8 mouse cellular contexts compared by ENCODE assay signal in the genomic region with DNA sequence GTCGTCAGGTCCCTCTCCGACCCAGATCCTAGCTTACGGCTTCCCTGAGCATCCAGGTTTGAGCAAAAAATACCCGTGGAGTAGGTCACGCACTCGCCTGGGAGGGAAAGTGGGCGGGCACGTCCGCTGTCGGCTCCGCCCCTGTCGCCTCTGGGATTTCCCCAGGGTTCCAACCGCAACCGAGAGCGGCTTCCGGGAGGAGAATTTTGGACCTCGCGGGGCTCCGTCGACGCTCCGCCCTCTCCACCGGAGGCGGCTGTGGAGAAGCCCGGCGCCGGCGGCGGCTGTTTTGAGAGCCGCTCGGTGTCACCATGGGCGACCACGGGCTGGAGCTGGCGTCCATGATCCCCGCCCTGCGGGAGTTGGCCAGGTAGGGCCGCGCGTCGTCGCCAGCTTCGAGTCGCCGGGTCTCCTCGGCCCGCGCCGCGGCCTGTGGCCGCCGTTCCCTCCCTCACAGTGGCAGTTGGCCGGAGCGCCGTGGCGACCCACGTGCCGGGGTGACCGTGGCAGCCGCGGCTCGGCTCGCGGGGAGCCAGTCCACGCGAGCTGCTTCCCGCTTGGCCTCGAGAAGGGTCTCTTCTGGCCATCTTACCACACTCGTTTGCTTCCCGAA. TPM values are rescaled to one million over a fixed set of nuclear protein-coding genes. Genes with fewer than 3 reads are reported as not detected.
DNase-seq lines count a peak whose midpoint lies in the region; ATAC-seq and TF ChIP-seq lines count a peak whose summit lies in the region.

Atr (plus strand) TSS at position 184 of the 613 bp plus-strand sequence.

- peaks cover 2% of the 10 kb centered on the region; the same call in 1 of the 2 replicates for H3K36me3 ChIP-seq in embryonic facial prominence, embryonic 14.5 days (ENCODE audit: control insufficient read depth, insufficient read depth, low read length)
- H3K36me3 ChIP-seq in limb, embryonic 14.5 days (ENCODE audit: control insufficient read depth, insufficient read depth, low read length), result no peaks in the 10 kb centered on the region
- no peaks in the 10 kb centered on the region for H3K36me3 ChIP-seq in midbrain, postnatal 0 days (ENCODE audit: insufficient read depth, low read length)

- H3K4me2 ChIP-seq in embryonic facial prominence, embryonic 14.5 days (ENCODE audit: low read depth, low read length), result peak within 1 kb of the TSS; percentile 68
- peak within 1 kb of the TSS; percentile 84 for H3K4me2 ChIP-seq in limb, embryonic 14.5 days (replicated peaks; ENCODE audit: low read depth, low read length, severe bottlenecking)
- H3K4me2 ChIP-seq in midbrain, postnatal 0 days (ENCODE audit: low read depth, low read length, poor library complexity, severe bottlenecking), result peak within 1 kb of the TSS; percentile 96

- no peak for TF ChIP-seq CTCF in midbrain, postnatal 0 days (IDR thresholded peaks at IDR 0.05)

- TF ChIP-seq POLR2A in limb, embryonic 14.5 days (IDR thresholded peaks at IDR 0.05; ENCODE audit: borderline replicate concordance, extremely low read depth, insufficient read depth, insufficient read length), result no peak

- H3K4me3 ChIP-seq in embryonic facial prominence, embryonic 14.5 days (ENCODE audit: low read depth, low read length), result peak within 1 kb of the TSS; percentile 89
- peak within 1 kb of the TSS; percentile 91 for H3K4me3 ChIP-seq in limb, embryonic 14.5 days (replicated peaks; ENCODE audit: low read length)
- peak within 1 kb of the TSS; percentile 94 for H3K4me3 ChIP-seq in midbrain, postnatal 0 days (ENCODE audit: low read depth, low read length)

- WGBS in embryonic facial prominence, embryonic 14.5 days, result under 1% methylated on average over 26 of the region's 69 CpGs
- under 1% methylated on average over 59 of the region's 69 CpGs for WGBS in limb, embryonic 14.5 days
- WGBS in midbrain, postnatal 0 days, result under 1% methylated on average over 69 of the region's 69 CpGs

- no peaks in the 10 kb centered on the region for H3K27me3 ChIP-seq in embryonic facial prominence, embryonic 14.5 days (replicated peaks; ENCODE audit: control insufficient read depth, insufficient read depth, low read length)
- no peaks in the 10 kb centered on the region for H3K27me3 ChIP-seq in limb, embryonic 14.5 days (ENCODE audit: control insufficient read depth, insufficient read depth, low read length)
- no peaks in the 10 kb centered on the region for H3K27me3 ChIP-seq in midbrain, postnatal 0 days (ENCODE audit: insufficient read depth, low read length)

- H3K4me1 ChIP-seq in embryonic facial prominence, embryonic 14.5 days (ENCODE audit: control insufficient read depth, insufficient read depth, low read length), result no peaks in the 10 kb centered on the region
- no peaks in the 10 kb centered on the region for H3K4me1 ChIP-seq in limb, embryonic 14.5 days (ENCODE audit: control insufficient read depth, insufficient read depth, low read length)
- H3K4me1 ChIP-seq in midbrain, postnatal 0 days (ENCODE audit: insufficient read depth, low read length), result no peaks in the 10 kb centered on the region

- ATAC-seq in embryonic facial prominence, embryonic 14.5 days (ENCODE audit: low read depth), result peak; percentile 90
- ATAC-seq in limb, embryonic 14.5 days (ENCODE audit: low FRiP score, low read depth), result peak; percentile 91
- ATAC-seq in midbrain, postnatal 0 days (ENCODE audit: low FRiP score), result peak; percentile 92

- peak within 1 kb of the TSS; percentile 86 for H3K9ac ChIP-seq in embryonic facial prominence, embryonic 14.5 days (ENCODE audit: low read depth, low read length)
- peak within 1 kb of the TSS; percentile 82 for H3K9ac ChIP-seq in limb, embryonic 14.5 days (ENCODE audit: low read depth, low read length, severe bottlenecking)
- H3K9ac ChIP-seq in midbrain, postnatal 0 days (replicated peaks; ENCODE audit: low read length, poor library complexity, severe bottlenecking), result peak within 1 kb of the TSS; percentile 84

- no peaks in the 10 kb centered on the region for H3K9me3 ChIP-seq in embryonic facial prominence, embryonic 14.5 days (ENCODE audit: control insufficient read depth, low read length)
- no peaks in the 10 kb centered on the region for H3K9me3 ChIP-seq in limb, embryonic 14.5 days (ENCODE audit: control insufficient read depth, low read length)
- no peaks in the 10 kb centered on the region for H3K9me3 ChIP-seq in midbrain, postnatal 0 days (ENCODE audit: low read length)

- H3K27ac ChIP-seq in embryonic facial prominence, embryonic 14.5 days (replicated peaks; ENCODE audit: low read depth, low read length), result peak within 1 kb of the TSS; percentile 74
- H3K27ac ChIP-seq in limb, embryonic 14.5 days (replicated peaks; ENCODE audit: low read depth, low read length), result peak within 1 kb of the TSS; percentile 70
- peak within 1 kb of the TSS; percentile 65 for H3K27ac ChIP-seq in midbrain, postnatal 0 days (ENCODE audit: low read depth, low read length)

- peak; percentile 89 for DNase-seq in 3T3-L1 (ENCODE audit: low read depth, low spot score)
- peak; percentile 81 to 86 for DNase-seq in adrenal gland, postnatal 4 days (ENCODE audit: low spot score in 2 of 2)
- peak; percentile 95 for DNase-seq in embryonic facial prominence, embryonic 14.5 days (ENCODE audit: low spot score)
- DNase-seq in heart, adult 8-10 months (ENCODE audit: low spot score), result peak; percentile 95
- DNase-seq in kidney, adult 9 months, result peak; percentile 97
- peak; percentile 96 for DNase-seq in limb, embryonic 14.5 days (ENCODE audit: low spot score)
- DNase-seq in midbrain, postnatal 0 days (ENCODE audit: low spot score), result peak; percentile 95
- peak; percentile 86 to 91 for DNase-seq in spleen, postnatal 14 days (ENCODE audit: low spot score in 2 of 2)

RNA-seq across cellular contexts. Expression of gene Atr, which starts in this region (rescaled TPM):
- total RNA-seq in adrenal gland, postnatal 4 days (2021), result 10 to 100 TPM; 21.9 to 24.3 TPM
- 14.0 and 14.8 TPM in 2 replicates for polyA plus RNA-seq in embryonic facial prominence, embryonic 14.5 days (2014; fragmentation: Nextera tagmentation; extraction: Ambion mirVana)
- total RNA-seq in heart, adult 8-10 months (2022), result 1 to 10 TPM; 6.9 to 8.5 (median 7.4) TPM
- 12.8 and 14.0 TPM in 2 replicates for polyA plus RNA-seq in limb, embryonic 14.5 days (2012; rRNA removed)
- polyA plus RNA-seq in limb, embryonic 14.5 days (2014; fragmentation: Nextera tagmentation; extraction: Ambion mirVana), result 14.9 and 17.0 TPM in 2 replicates
- 22.9 and 23.0 TPM in 2 replicates for total RNA-seq in midbrain, postnatal 0 days (2014; rRNA removed)
- 5.6 and 6.6 TPM in 2 replicates for polyA plus RNA-seq in midbrain, postnatal 0 days (2015; fragmentation: Nextera tagmentation; extraction: Ambion mirVana)

Comparison
In these comparisons a context has a peak if more than half of its experiments do, and no peak if none do; other contexts are left out.
1. Peak in every context shown above with its lines: DNase-seq, ATAC-seq, H3K4me3 ChIP-seq and H3K27ac ChIP-seq.